Mouse (Mus musculus) neural tube, embryonic 15.5 days (tissue): ENCODE measurements around the gene Eif4e1b. TPM values are rescaled to one million over a fixed set of nuclear protein-coding genes. Genes with fewer than 3 reads are reported as not detected.
A peak's percentile ranks its signal among the peaks of the same experiment; 100 is the strongest.
"Not testable (repeated sequence)": the region's sequence is repeated elsewhere in the genome, so short reads cannot be mapped to it uniquely, and the experiment has no call there.

ENCODE experiments used
- ATAC-seq: fragments of 200-750 bp; cut with Nextera tagmentation; 2 replicates; pipeline ENCODE4 v1.8.0; 2017; ENCODE audit warnings: mild to moderate bottlenecking, moderate TSS enrichment, moderate library complexity; ENCODE audit not compliant: low FRiP score
- H3K27ac ChIP-seq: fragments of 300-500 bp; sonication (generic); replicated peaks from 2 replicates; pipeline ENCODE4 v1.5.1; 2015; ENCODE audit warnings: mild to moderate bottlenecking, inconsistent platforms
- H3K27me3 ChIP-seq: fragments of 300-500 bp; sonication (generic); replicated peaks from 2 replicates; pipeline ENCODE4 v1.6.1; 2015; ENCODE audit warnings: inconsistent platforms
- H3K36me3 ChIP-seq: fragments of 300-500 bp; sonication (generic); 2 replicates; pipeline ENCODE4 v1.6.1; 2015; ENCODE audit warnings: inconsistent platforms
- H3K4me1 ChIP-seq: fragments of 300-500 bp; sonication (generic); 2 replicates; pipeline ENCODE4 v1.6.1; 2015; ENCODE audit warnings: inconsistent platforms
- H3K4me2 ChIP-seq: fragments of 300-500 bp; sonication (generic); 2 replicates; pipeline ENCODE4 v1.6.1; 2015; ENCODE audit warnings: inconsistent platforms, mild to moderate bottlenecking, moderate library complexity
- H3K4me3 ChIP-seq: fragments of 300-500 bp; sonication (generic); replicated peaks from 2 replicates; pipeline ENCODE4 v1.5.1; 2015; ENCODE audit warnings: mild to moderate bottlenecking, inconsistent platforms
- H3K9ac ChIP-seq: fragments of 300-500 bp; sonication (generic); replicated peaks from 2 replicates; pipeline ENCODE4 v1.6.1; 2015; ENCODE audit warnings: mild to moderate bottlenecking, inconsistent platforms
- H3K9me3 ChIP-seq: fragments of 300-500 bp; sonication (generic); replicated peaks from 2 replicates; pipeline ENCODE4 v1.6.1; 2016; ENCODE audit warnings: inconsistent platforms
- WGBS: fragments of 180-500 bp; shearing (Covaris S2); methylation state at CpG from one replicate; pipeline ENCODE4 v1.1.7; 2015; ENCODE audit warnings: mixed read lengths; 5-methylcytosine and 5-hydroxymethylcytosine counted together
- polyA plus RNA-seq: library from polyadenylated mRNA; unstranded; fragments of >200 nt; fragmentation: Nextera tagmentation; extraction: Ambion mirVana; gene quantifications from 2 replicates; pipeline ENCODE4 v1.2.1, GENCODE M21; 2015

Gene Eif4e1b
- polyA plus RNA-seq, 1 experiment from 2014 or later, result not detected

DNA sequence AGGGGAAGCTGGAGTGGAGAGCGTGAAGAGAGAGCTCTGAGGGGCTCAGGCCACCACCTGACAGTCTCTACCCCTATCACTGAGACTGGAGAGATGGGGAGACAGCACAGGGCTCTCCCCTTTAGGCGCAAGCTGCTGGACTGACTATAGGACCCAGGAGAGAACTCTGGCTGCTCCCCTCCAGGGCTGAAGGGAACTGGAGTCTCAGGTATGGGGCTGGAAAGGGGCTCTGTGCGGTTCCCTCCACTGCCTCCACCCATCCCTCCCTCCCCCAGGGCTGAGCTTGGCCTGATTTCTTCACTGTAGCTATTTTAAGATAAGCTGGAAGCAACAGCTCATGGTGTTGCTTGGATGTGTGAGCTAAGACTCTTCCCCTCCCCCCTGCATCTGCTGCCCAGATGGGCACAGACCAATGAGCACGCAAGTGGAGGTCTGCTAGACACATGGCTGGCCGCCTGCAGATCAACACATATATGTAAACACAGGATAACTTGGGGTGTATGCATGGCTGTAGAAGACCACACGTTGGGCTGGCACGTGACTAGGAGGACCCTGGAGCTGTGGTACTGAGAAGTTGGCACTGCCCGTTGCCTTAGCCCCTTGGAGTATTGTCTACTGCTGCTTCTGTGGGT, 23.5 kb upstream of the Eif4e1b start:
- Histone ChIP-seq H3K4me3 (no peak overlapping the region), H3K9me3 (no peaks in the 10 kb centered on the region), H3K27me3 (peaks cover 39% of the 10 kb centered on the region), H3K36me3 (no peaks in the 10 kb centered on the region; the same call in 1 of the 2 replicates), H3K4me1 (peaks cover 55% of the 10 kb centered on the region), H3K4me2 (no peak overlapping the region), H3K27ac (no peak overlapping the region), H3K9ac (no peak overlapping the region)
- WGBS, result 65% methylated on average over 8 of the region's 8 CpGs
- ATAC-seq, result no peak

DNA sequence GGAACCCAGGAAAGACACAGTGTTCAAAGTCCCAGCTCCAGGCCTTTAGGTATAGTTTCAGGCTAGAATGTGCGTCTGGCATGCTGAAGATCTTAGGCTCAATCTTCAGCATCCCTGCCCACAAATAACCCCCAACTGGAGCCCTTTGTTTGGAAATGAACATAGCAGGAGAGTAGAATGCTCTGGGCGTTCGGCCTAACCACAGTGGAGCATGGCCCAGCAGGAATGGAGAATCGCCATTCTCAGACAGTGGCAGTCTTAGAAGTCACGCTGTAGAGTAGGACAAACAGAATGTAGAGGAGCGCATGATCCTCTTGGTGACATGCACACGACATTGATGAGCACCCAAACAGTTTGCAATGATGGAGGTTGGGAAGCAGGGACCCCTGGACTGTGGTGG, 22.9 kb upstream of the Eif4e1b start:
- H3K4me2 ChIP-seq, result no peak overlapping the region
- 77% methylated on average over 7 of the region's 7 CpGs for WGBS
- H3K4me3 ChIP-seq, result no peak overlapping the region
- no peak overlapping the region for H3K27ac ChIP-seq
- peaks cover 45% of the 10 kb centered on the region for H3K27me3 ChIP-seq
- no peak overlapping the region for H3K9ac ChIP-seq
- no peaks in the 10 kb centered on the region for H3K9me3 ChIP-seq
- H3K4me1 ChIP-seq, result peaks cover 55% of the 10 kb centered on the region
- no peak for ATAC-seq
- no peaks in the 10 kb centered on the region; the same call in 1 of the 2 replicates for H3K36me3 ChIP-seq

DNA sequence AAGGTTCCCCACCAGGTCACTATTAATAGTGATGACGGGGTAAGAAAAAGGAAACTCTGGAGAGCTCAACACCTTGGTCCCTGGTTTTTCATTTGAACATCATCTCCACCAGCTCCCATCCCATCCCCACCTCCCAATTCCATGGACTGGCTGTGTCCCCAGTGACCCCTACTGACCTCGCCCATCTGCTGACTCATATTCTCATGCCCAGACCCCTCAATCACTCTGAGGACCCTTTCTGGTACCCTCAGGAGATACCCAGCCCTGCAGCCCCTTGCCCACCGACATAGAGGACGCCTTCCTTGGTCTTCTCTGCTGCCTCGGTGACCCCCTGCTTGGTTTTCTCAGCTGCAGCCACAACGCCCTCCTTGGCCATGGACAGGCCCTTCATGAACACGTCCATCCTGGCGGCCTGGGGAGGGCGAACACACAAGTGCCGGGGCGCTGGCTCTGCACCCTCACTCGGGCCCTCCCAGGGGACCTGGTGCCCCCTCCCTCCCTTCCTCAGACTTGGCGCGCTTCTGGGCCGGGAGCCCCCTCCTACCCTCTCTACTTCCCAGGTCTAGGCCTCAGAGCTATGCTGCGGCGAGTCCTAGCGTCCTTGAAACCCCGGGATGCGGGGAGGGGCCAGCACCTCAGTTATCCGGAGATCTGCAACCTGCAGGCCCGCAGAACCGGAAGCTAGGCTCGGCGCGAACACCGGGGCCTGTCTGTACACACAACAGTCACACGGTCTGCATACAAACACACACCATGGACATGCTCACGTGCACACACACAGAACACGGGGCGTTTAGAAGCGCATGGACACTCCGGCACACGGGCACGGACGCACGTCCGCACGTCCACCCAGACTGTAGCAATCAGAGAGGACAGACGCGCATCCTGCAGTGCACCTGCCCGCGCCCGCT, 18.3 kb upstream of the Eif4e1b start:
- Histone ChIP-seq H3K9ac (peak overlapping the region; percentile 73), H3K4me1 (peaks cover 28% of the 10 kb centered on the region), H3K27ac (peak overlapping the region; percentile 79), H3K27me3 (peaks cover 54% of the 10 kb centered on the region), H3K4me3 (peak overlapping the region; percentile 60), H3K9me3 (no peaks in the 10 kb centered on the region), H3K4me2 (peak overlapping the region; percentile 69), H3K36me3 (no peaks in the 10 kb centered on the region; the same call in 1 of the 2 replicates)
- ATAC-seq, result peak; percentile 71
- 7% methylated on average over 44 of the region's 44 CpGs for WGBS

- peak; percentile 86 for ATAC-seq
- Histone ChIP-seq H3K4me1 (peaks cover 28% of the 10 kb centered on the region), H3K4me3 (peak within 1 kb of the TSS; percentile 60), H3K27ac (peak within 1 kb of the TSS; percentile 79), H3K36me3 (no peaks in the 10 kb centered on the region; the same call in 1 of the 2 replicates), H3K9ac (peak within 1 kb of the TSS; percentile 73), H3K27me3 (peaks cover 47% of the 10 kb centered on the region), H3K9me3 (no peaks in the 10 kb centered on the region), H3K4me2 (peak within 1 kb of the TSS; percentile 69)
- WGBS, result under 1% methylated on average over 35 of the region's 35 CpGs
Measured at GRCm38 (mm10) chr13:54766192-54766768, 17.5 kb upstream of the Eif4e1b start, which contains the start of gene Sncb. Gene Sncb, minus strand, starts transcription at chr13:54766595.

- Histone ChIP-seq H3K9me3 (no peaks in the 10 kb centered on the region), H3K27ac (peak overlapping the region; percentile 79; the same call in 1 of the 2 replicates), H3K4me2 (peak overlapping the region; percentile 69), H3K9ac (no peak overlapping the region; the same call in 1 of the 2 replicates), H3K27me3 (peaks cover 47% of the 10 kb centered on the region), H3K36me3 (no peaks in the 10 kb centered on the region; the same call in 1 of the 2 replicates), H3K4me3 (peak overlapping the region; percentile 60; the same call in 1 of the 2 replicates), H3K4me1 (peaks cover 28% of the 10 kb centered on the region)
- ATAC-seq, result no peak; the same call in 1 of the 2 replicates
- 62% methylated on average over 4 of the region's 4 CpGs for WGBS
Measured at GRCm38 (mm10) chr13:54767012-54767411, 16.8 kb upstream of the Eif4e1b start.

DNA sequence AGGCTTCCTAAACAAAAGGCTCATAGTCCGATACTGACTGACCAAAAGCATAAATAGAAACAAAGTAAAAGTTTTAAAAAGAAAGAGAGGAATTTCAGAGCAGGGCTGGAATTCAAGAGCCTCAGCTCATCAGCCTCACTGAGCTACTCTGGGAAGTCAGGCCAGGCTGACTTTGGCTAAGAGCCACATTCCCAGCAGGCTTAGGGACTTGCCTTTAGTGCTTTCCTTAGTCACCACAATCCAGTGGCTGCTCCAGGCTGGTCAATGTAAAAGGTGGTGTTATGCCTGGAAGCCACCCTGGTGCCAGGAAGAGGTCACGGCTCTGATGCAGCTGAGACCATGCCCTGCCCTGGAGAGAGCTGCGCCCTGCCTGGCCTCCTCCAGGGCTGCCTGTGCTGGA, 3.2 kb upstream of the Eif4e1b start:
- no peak overlapping the region for H3K4me2 ChIP-seq
- H3K27me3 ChIP-seq, result no peaks in the 10 kb centered on the region
- no peak overlapping the region for H3K4me3 ChIP-seq
- H3K9ac ChIP-seq, result no peak overlapping the region
- 79% methylated on average over 3 of the region's 3 CpGs for WGBS
- H3K36me3 ChIP-seq, result no peaks in the 10 kb centered on the region
- peaks cover 6% of the 10 kb centered on the region; the same call in 1 of the 2 replicates for H3K4me1 ChIP-seq
- no peak for ATAC-seq
- H3K27ac ChIP-seq, result no peak overlapping the region; the same call in 1 of the 2 replicates
- no peaks in the 10 kb centered on the region for H3K9me3 ChIP-seq

DNA sequence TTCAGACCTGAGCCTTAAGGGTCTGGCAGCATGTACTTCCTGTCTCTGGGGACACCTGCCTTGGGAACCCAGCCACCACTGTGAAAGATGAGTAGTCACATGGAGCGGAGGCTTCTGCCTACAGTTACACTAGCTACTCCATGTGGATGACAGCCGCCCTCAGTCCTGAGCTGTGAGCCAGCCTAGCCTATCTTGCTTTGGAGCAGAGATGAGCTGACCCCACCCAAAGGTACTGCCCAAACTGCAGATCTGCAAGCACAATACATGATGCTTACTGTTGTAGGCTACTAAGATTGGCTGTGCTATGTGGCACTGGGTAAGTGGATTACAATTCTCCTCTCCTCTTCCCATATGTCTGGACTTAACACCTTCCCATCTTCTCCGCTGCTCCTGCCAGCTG, 2.7 kb upstream of the Eif4e1b start:
- no peaks in the 10 kb centered on the region for H3K27me3 ChIP-seq
- no peaks in the 10 kb centered on the region for H3K9me3 ChIP-seq
- WGBS, result 77% methylated on average over 3 of the region's 3 CpGs
- no peak overlapping the region; the same call in 1 of the 2 replicates for H3K27ac ChIP-seq
- H3K36me3 ChIP-seq, result no peaks in the 10 kb centered on the region
- H3K4me2 ChIP-seq, result no peak overlapping the region
- H3K4me3 ChIP-seq, result no peak overlapping the region
- no peak overlapping the region for H3K9ac ChIP-seq
- no peak for ATAC-seq
- H3K4me1 ChIP-seq, result peaks cover 6% of the 10 kb centered on the region; the same call in 1 of the 2 replicates

GRCm38 (mm10) chr13:54783235-54783634, 563 bp upstream of the Eif4e1b start:
- ATAC-seq, result no peak
- Histone ChIP-seq H3K36me3 (no peaks in the 10 kb centered on the region), H3K9me3 (no peaks in the 10 kb centered on the region), H3K9ac (no peak overlapping the region), H3K4me2 (no peak overlapping the region), H3K27me3 (no peaks in the 10 kb centered on the region), H3K27ac (no peak overlapping the region), H3K4me1 (peaks cover 6% of the 10 kb centered on the region; the same call in 1 of the 2 replicates), H3K4me3 (no peak overlapping the region)
- WGBS, result 41% methylated on average over 2 of the region's 2 CpGs

DNA sequence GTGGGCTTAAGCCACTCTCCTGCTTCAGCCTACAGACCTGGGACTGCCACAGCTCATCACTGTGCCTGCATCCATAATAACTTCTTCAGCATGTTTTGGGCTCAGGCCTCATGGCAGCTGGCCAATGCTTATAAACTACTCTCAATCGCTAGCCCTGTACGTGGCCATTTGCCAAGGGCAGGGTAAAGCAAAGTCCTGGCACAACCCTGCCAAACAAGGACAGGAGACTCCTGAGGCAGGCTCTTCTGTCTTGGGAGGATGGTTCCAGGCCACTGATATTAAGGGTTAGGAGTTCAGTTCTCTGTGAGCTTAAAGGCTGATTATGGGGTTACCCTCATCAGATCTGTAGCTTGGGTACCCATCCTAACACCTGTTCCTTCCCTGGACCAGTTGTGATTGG, 3.8 kb downstream of the Eif4e1b start:
- WGBS, result 50% methylated on average over 2 of the region's 2 CpGs
- not testable (repeated sequence) for H3K4me3 ChIP-seq, H3K4me2 ChIP-seq, ATAC-seq, H3K27ac ChIP-seq, H3K9me3 ChIP-seq, H3K9ac ChIP-seq, H3K36me3 ChIP-seq
- H3K27me3 ChIP-seq, result peaks cover 13% of the 10 kb centered on the region
- peaks cover 25% of the 10 kb centered on the region for H3K4me1 ChIP-seq

DNA sequence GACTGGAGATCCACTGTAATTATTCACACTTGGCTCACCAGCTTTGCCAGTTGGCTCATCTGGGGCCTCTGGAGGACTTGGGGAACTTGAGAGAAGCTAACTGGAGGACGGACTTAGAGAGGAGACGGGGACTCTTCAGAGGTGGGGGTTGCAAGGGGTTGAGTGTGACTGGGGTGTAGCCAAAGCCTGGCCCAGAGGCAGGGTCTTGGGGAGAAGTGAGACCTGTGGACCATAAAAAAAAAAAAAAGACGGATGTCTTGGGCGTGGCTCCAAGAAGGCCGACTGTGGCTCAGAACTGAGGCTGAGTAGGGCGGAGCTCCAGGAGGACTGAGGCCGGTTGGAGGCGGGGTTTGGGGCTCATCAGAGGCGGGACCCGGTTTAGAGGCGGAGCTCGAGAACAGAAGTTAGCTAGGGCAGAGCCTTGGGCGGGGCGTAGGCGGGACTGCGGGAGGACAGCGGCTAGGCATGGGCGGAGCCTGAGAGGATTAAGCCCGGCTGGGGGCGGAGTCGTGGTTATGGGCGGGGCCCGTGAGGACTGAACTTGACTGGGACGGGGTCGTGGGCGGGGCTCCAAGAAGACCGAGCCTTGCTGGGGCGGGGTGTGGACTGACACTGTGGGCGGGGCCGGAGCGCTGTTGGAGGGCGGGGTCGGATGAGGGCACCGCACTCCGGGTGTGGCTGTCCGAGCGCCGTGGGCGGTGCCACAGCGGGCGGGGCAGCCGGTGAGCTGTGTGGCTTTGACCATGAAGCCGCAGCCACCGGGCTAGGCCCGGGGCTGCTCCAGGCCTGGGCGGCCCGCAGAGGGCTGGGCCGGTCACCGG, 5.2 kb downstream of the Eif4e1b start, which contains the start of gene Tspan17:
TSS of gene Tspan17 (plus strand) at position 638 of the 821 bp plus-strand sequence.
- Histone ChIP-seq H3K4me3 (peak within 1 kb of the TSS; percentile 67), H3K36me3 (no peaks in the 10 kb centered on the region), H3K27ac (peak within 1 kb of the TSS; percentile 66), H3K27me3 (peaks cover 14% of the 10 kb centered on the region), H3K4me2 (peak within 1 kb of the TSS; percentile 99), H3K4me1 (peaks cover 25% of the 10 kb centered on the region), H3K9me3 (no peaks in the 10 kb centered on the region), H3K9ac (peak within 1 kb of the TSS; percentile 66)
- peak; percentile 89 for ATAC-seq
- 2% methylated on average over 47 of the region's 49 CpGs for WGBS
